Mouse (Mus musculus): ENCODE results near the gene Syt12.

DNA sequence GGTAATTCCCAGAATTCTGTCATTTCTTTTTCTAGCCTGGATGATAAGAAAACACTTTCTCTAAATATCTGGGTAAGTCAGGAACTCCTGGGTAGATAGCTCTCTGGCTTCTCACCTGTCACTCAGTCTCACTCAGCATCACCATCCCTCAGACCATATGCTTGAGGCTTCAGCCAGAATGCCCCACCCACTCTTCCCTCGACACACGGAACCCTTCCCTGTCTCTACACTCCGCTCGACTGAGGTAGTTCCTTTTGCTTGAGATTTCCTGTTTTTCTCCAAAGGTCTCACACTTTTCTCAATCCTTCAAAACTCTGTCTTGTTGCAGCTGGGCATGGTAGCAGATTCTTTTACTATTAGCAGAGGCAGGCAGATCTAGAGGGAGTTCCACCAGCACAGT lies 4.1 kb upstream of the Syt12 start:
- TF ChIP-seq POLR2A (IDR thresholded peaks at IDR 0.05; ENCODE audit: low read depth, low read length) (no peak), CTCF (IDR thresholded peaks at IDR 0.05; ENCODE audit: borderline replicate concordance, insufficient read depth, low read length) (no peak)
